Mouse (Mus musculus): ENCODE measurements around the gene Eif3b. TPM values are rescaled to one million over a fixed set of nuclear protein-coding genes. Genes with fewer than 3 reads are reported as not detected.

The Eif3b gene
- 210 and 212 TPM in 2 replicates for polyA plus RNA-seq (2014; fragmentation: Nextera tagmentation; extraction: Ambion mirVana)

- peak within 1 kb of the TSS; percentile 88 for H3K27ac ChIP-seq (replicated peaks; ENCODE audit: low read depth, low read length)
- peaks cover 7% of the 10 kb centered on the region for H3K4me1 ChIP-seq (ENCODE audit: control insufficient read depth, insufficient read depth, low read length)
- H3K9ac ChIP-seq (ENCODE audit: low read length) = peak within 1 kb of the TSS; percentile 95
- WGBS = under 1% methylated on average over 65 of the region's 65 CpGs
- peak within 1 kb of the TSS; percentile 84 for H3K4me2 ChIP-seq (ENCODE audit: low read depth, severe bottlenecking)
- no peaks in the 10 kb centered on the region for H3K27me3 ChIP-seq (ENCODE audit: control insufficient read depth, insufficient read depth, low read length)
- peak within 1 kb of the TSS; percentile 99 for H3K4me3 ChIP-seq (ENCODE audit: low read depth, low read length)
- H3K36me3 ChIP-seq (ENCODE audit: control insufficient read depth, insufficient read depth, low read length) = peaks cover 5% of the 10 kb centered on the region
- no peaks in the 10 kb centered on the region for H3K9me3 ChIP-seq (ENCODE audit: control insufficient read depth, low read length)
- DNase-seq (ENCODE audit: low spot score) (peak; percentile 90), ATAC-seq (ENCODE audit: insufficient number of reproducible peaks, low FRiP score, low TSS enrichment, low read depth) (peak; percentile 87)
Measured at GRCm38 (mm10) chr5:140418489-140419441, at the start of gene Eif3b. Gene Eif3b (plus strand): TSS chr5:140419328.

GRCm38 (mm10) chr5:140369466-140369865 lies 49.7 kb upstream of the Eif3b start:
- H3K9ac ChIP-seq (ENCODE audit: low read length) = no peak overlapping the region
- ATAC-seq (ENCODE audit: insufficient number of reproducible peaks, low FRiP score, low TSS enrichment, low read depth) = no peak
- no peaks in the 10 kb centered on the region for H3K9me3 ChIP-seq (ENCODE audit: control insufficient read depth, low read length)
- no peak overlapping the region for H3K4me2 ChIP-seq (ENCODE audit: low read depth, severe bottlenecking)
- WGBS = 84% methylated on average over 2 of the region's 2 CpGs
- no peak overlapping the region for H3K27ac ChIP-seq (replicated peaks; ENCODE audit: low read depth, low read length)
- no peaks in the 10 kb centered on the region for H3K27me3 ChIP-seq (ENCODE audit: control insufficient read depth, insufficient read depth, low read length)
- H3K36me3 ChIP-seq (ENCODE audit: control insufficient read depth, insufficient read depth, low read length) = no peaks in the 10 kb centered on the region; the same call in none of the 2 replicates
- no peak overlapping the region for H3K4me3 ChIP-seq (ENCODE audit: low read depth, low read length)
- no peak for DNase-seq (ENCODE audit: low spot score)
- H3K4me1 ChIP-seq (ENCODE audit: control insufficient read depth, insufficient read depth, low read length) = peaks cover 8% of the 10 kb centered on the region; the same call in 1 of the 2 replicates

- Histone ChIP-seq H3K9me3 (ENCODE audit: control insufficient read depth, low read length) (no peaks in the 10 kb centered on the region), H3K36me3 (ENCODE audit: control insufficient read depth, insufficient read depth, low read length) (no peaks in the 10 kb centered on the region; the same call in 1 of the 2 replicates), H3K4me1 (ENCODE audit: control insufficient read depth, insufficient read depth, low read length) (peaks cover 8% of the 10 kb centered on the region; the same call in 1 of the 2 replicates), H3K4me2 (ENCODE audit: low read depth, severe bottlenecking) (no peak overlapping the region), H3K27ac (replicated peaks; ENCODE audit: low read depth, low read length) (peak overlapping the region; percentile 56), H3K9ac (ENCODE audit: low read length) (no peak overlapping the region), H3K27me3 (ENCODE audit: control insufficient read depth, insufficient read depth, low read length) (no peaks in the 10 kb centered on the region), H3K4me3 (ENCODE audit: low read depth, low read length) (no peak overlapping the region)
- DNase-seq (ENCODE audit: low spot score) (no peak), ATAC-seq (ENCODE audit: insufficient number of reproducible peaks, low FRiP score, low TSS enrichment, low read depth) (no peak)
- WGBS = 73% methylated on average over 6 of the region's 6 CpGs
Measured at GRCm38 (mm10) chr5:140370446-140371254, 48.5 kb upstream of the Eif3b start.

- WGBS = 96% methylated on average over 3 of the region's 3 CpGs
- Histone ChIP-seq H3K4me3 (ENCODE audit: low read depth, low read length) (no peak overlapping the region), H3K4me1 (ENCODE audit: control insufficient read depth, insufficient read depth, low read length) (peaks cover 8% of the 10 kb centered on the region; the same call in 1 of the 2 replicates), H3K9ac (ENCODE audit: low read length) (no peak overlapping the region), H3K9me3 (ENCODE audit: control insufficient read depth, low read length) (no peaks in the 10 kb centered on the region), H3K4me2 (ENCODE audit: low read depth, severe bottlenecking) (no peak overlapping the region), H3K27ac (replicated peaks; ENCODE audit: low read depth, low read length) (peak overlapping the region; percentile 56; the same call in 1 of the 2 replicates), H3K36me3 (ENCODE audit: control insufficient read depth, insufficient read depth, low read length) (no peaks in the 10 kb centered on the region; the same call in 1 of the 2 replicates), H3K27me3 (ENCODE audit: control insufficient read depth, insufficient read depth, low read length) (no peaks in the 10 kb centered on the region)
- ATAC-seq (ENCODE audit: insufficient number of reproducible peaks, low FRiP score, low TSS enrichment, low read depth) = no peak
- no peak for DNase-seq (ENCODE audit: low spot score)
Measured at GRCm38 (mm10) chr5:140371671-140372070, 47.5 kb upstream of the Eif3b start.

GRCm38 (mm10) chr5:140373711-140374110 lies 45.4 kb upstream of the Eif3b start:
- Histone ChIP-seq H3K9ac (ENCODE audit: low read length) (no peak overlapping the region), H3K4me3 (ENCODE audit: low read depth, low read length) (no peak overlapping the region), H3K4me1 (ENCODE audit: control insufficient read depth, insufficient read depth, low read length) (peaks cover 8% of the 10 kb centered on the region; the same call in 1 of the 2 replicates), H3K4me2 (ENCODE audit: low read depth, severe bottlenecking) (no peak overlapping the region), H3K27me3 (ENCODE audit: control insufficient read depth, insufficient read depth, low read length) (no peaks in the 10 kb centered on the region), H3K9me3 (ENCODE audit: control insufficient read depth, low read length) (no peaks in the 10 kb centered on the region), H3K27ac (replicated peaks; ENCODE audit: low read depth, low read length) (no peak overlapping the region), H3K36me3 (ENCODE audit: control insufficient read depth, insufficient read depth, low read length) (no peaks in the 10 kb centered on the region; the same call in 1 of the 2 replicates)
- DNase-seq (ENCODE audit: low spot score) (no peak), ATAC-seq (ENCODE audit: insufficient number of reproducible peaks, low FRiP score, low TSS enrichment, low read depth) (no peak)
- 87% methylated on average over 2 of the region's 2 CpGs for WGBS

- H3K36me3 ChIP-seq (ENCODE audit: control insufficient read depth, insufficient read depth, low read length) = no peaks in the 10 kb centered on the region; the same call in 1 of the 2 replicates
- ATAC-seq (ENCODE audit: insufficient number of reproducible peaks, low FRiP score, low TSS enrichment, low read depth) (no peak), DNase-seq (ENCODE audit: low spot score) (no peak)
- H3K4me1 ChIP-seq (ENCODE audit: control insufficient read depth, insufficient read depth, low read length) = peaks cover 8% of the 10 kb centered on the region; the same call in 1 of the 2 replicates
- 57% methylated on average over 3 of the region's 3 CpGs for WGBS
- no peak overlapping the region for H3K9ac ChIP-seq (ENCODE audit: low read length)
- no peaks in the 10 kb centered on the region for H3K27me3 ChIP-seq (ENCODE audit: control insufficient read depth, insufficient read depth, low read length)
- no peak overlapping the region for H3K27ac ChIP-seq (replicated peaks; ENCODE audit: low read depth, low read length)
- no peak overlapping the region for H3K4me2 ChIP-seq (ENCODE audit: low read depth, severe bottlenecking)
- H3K9me3 ChIP-seq (ENCODE audit: control insufficient read depth, low read length) = no peaks in the 10 kb centered on the region
- no peak overlapping the region for H3K4me3 ChIP-seq (ENCODE audit: low read depth, low read length)
Measured at GRCm38 (mm10) chr5:140374226-140374625, 44.9 kb upstream of the Eif3b start.

- no peaks in the 10 kb centered on the region for H3K9me3 ChIP-seq (ENCODE audit: control insufficient read depth, low read length)
- no peak overlapping the region for H3K4me2 ChIP-seq (ENCODE audit: low read depth, severe bottlenecking)
- peaks cover 8% of the 10 kb centered on the region; the same call in 1 of the 2 replicates for H3K4me1 ChIP-seq (ENCODE audit: control insufficient read depth, insufficient read depth, low read length)
- no peaks in the 10 kb centered on the region for H3K27me3 ChIP-seq (ENCODE audit: control insufficient read depth, insufficient read depth, low read length)
- no peak overlapping the region for H3K9ac ChIP-seq (ENCODE audit: low read length)
- no peak for DNase-seq (ENCODE audit: low spot score)
- WGBS = 92% methylated on average over 4 of the region's 4 CpGs
- no peaks in the 10 kb centered on the region for H3K36me3 ChIP-seq (ENCODE audit: control insufficient read depth, insufficient read depth, low read length)
- ATAC-seq (ENCODE audit: insufficient number of reproducible peaks, low FRiP score, low TSS enrichment, low read depth) = no peak
- no peak overlapping the region for H3K27ac ChIP-seq (replicated peaks; ENCODE audit: low read depth, low read length)
- no peak overlapping the region for H3K4me3 ChIP-seq (ENCODE audit: low read depth, low read length)
Measured at GRCm38 (mm10) chr5:140375249-140375829, 43.8 kb upstream of the Eif3b start.

All from limb, embryonic 11.5 days (tissue).